Mouse (Mus musculus): Measurements from ENCODE around the gene Cntnap1. TPM values are rescaled to one million over a fixed set of nuclear protein-coding genes. Genes with fewer than 3 reads are reported as not detected.

Cntnap1 gene
- polyA plus RNA-seq, 1 experiment from 2014 or later = 3.8 TPM

- Histone ChIP-seq H3K4me3 (peak overlapping the region; percentile 5; the same call in 1 of the 2 replicates), H3K4me2 (peak overlapping the region; percentile 38), H3K4me1 (peaks cover 8% of the 10 kb centered on the region), H3K36me3 (replicated peaks) (no peaks in the 10 kb centered on the region), H3K9me3 (no peaks in the 10 kb centered on the region), H3K9ac (peak overlapping the region; percentile 6; the same call in 1 of the 2 replicates), H3K27me3 (replicated peaks) (no peaks in the 10 kb centered on the region), H3K27ac (0 out of 2 replicates have a peak overlapping the region, but pooled peaks have one; percentile 28)
- ATAC-seq (replicated peaks) = peak; percentile 42; the same call in 1 of the 2 replicates
- 23% methylated on average over 15 of the region's 15 CpGs for WGBS
These were observed 31.7 kb upstream of the Cntnap1 start for GRCm38 (mm10) chr11:101138536-101139181.

GRCm38 (mm10) chr11:101140164-101140819 is 30.0 kb upstream of the Cntnap1 start:
- H3K4me1 ChIP-seq = peaks cover 13% of the 10 kb centered on the region
- peak overlapping the region; percentile 42; the same call in 1 of the 2 replicates for H3K27ac ChIP-seq
- H3K9ac ChIP-seq = no peak overlapping the region
- H3K27me3 ChIP-seq (replicated peaks) = no peaks in the 10 kb centered on the region
- no peaks in the 10 kb centered on the region for H3K36me3 ChIP-seq (replicated peaks)
- H3K4me3 ChIP-seq = peak overlapping the region; percentile 20
- no peaks in the 10 kb centered on the region for H3K9me3 ChIP-seq
- no peak for ATAC-seq (replicated peaks)
- 56% methylated on average over 27 of the region's 27 CpGs for WGBS
- peak overlapping the region; percentile 50 for H3K4me2 ChIP-seq

GRCm38 (mm10) chr11:101141088-101141487 is 29.2 kb upstream of the Cntnap1 start:
- no peaks in the 10 kb centered on the region for H3K9me3 ChIP-seq
- H3K4me2 ChIP-seq = no peak overlapping the region
- H3K9ac ChIP-seq = no peak overlapping the region
- no peak overlapping the region for H3K4me3 ChIP-seq
- no peak overlapping the region for H3K27ac ChIP-seq
- no peaks in the 10 kb centered on the region for H3K27me3 ChIP-seq (replicated peaks)
- H3K4me1 ChIP-seq = peaks cover 17% of the 10 kb centered on the region
- no peak for ATAC-seq (replicated peaks)
- H3K36me3 ChIP-seq (replicated peaks) = no peaks in the 10 kb centered on the region
- WGBS = 82% methylated on average over 8 of the region's 8 CpGs

GRCm38 (mm10) chr11:101142215-101142967 is 27.9 kb upstream of the Cntnap1 start:
- H3K4me1 ChIP-seq = peaks cover 25% of the 10 kb centered on the region
- H3K27me3 ChIP-seq (replicated peaks) = no peaks in the 10 kb centered on the region
- H3K9me3 ChIP-seq = no peaks in the 10 kb centered on the region
- H3K36me3 ChIP-seq (replicated peaks) = no peaks in the 10 kb centered on the region
- 93% methylated on average over 10 of the region's 10 CpGs for WGBS
- no peak overlapping the region for H3K27ac ChIP-seq
- no peak overlapping the region for H3K4me3 ChIP-seq
- ATAC-seq (replicated peaks) = no peak
- no peak overlapping the region for H3K9ac ChIP-seq
- no peak overlapping the region for H3K4me2 ChIP-seq

- Histone ChIP-seq H3K4me2 (peak overlapping the region; percentile 56), H3K36me3 (replicated peaks) (no peaks in the 10 kb centered on the region), H3K9ac (peak overlapping the region; percentile 34; the same call in 1 of the 2 replicates), H3K27me3 (replicated peaks) (no peaks in the 10 kb centered on the region), H3K4me1 (peaks cover 24% of the 10 kb centered on the region), H3K9me3 (no peaks in the 10 kb centered on the region), H3K4me3 (peak overlapping the region; percentile 29), H3K27ac (peak overlapping the region; percentile 75)
- peak; percentile 77 for ATAC-seq (replicated peaks)
- WGBS = 19% methylated on average over 19 of the region's 19 CpGs
These were observed 26.7 kb upstream of the Cntnap1 start for GRCm38 (mm10) chr11:101143338-101144225.

GRCm38 (mm10) chr11:101146377-101146776 is 23.9 kb upstream of the Cntnap1 start:
- 13% methylated on average over 10 of the region's 10 CpGs for WGBS
- no peak overlapping the region for H3K4me3 ChIP-seq
- peak overlapping the region; percentile 67 for H3K27ac ChIP-seq
- peak overlapping the region; percentile 9 for H3K4me2 ChIP-seq
- no peaks in the 10 kb centered on the region for H3K9me3 ChIP-seq
- no peaks in the 10 kb centered on the region for H3K27me3 ChIP-seq (replicated peaks)
- peak; percentile 73 for ATAC-seq (replicated peaks)
- H3K9ac ChIP-seq = no peak overlapping the region
- H3K36me3 ChIP-seq (replicated peaks) = no peaks in the 10 kb centered on the region
- H3K4me1 ChIP-seq = peaks cover 20% of the 10 kb centered on the region

- 72% methylated on average over 10 of the region's 10 CpGs for WGBS
- H3K27ac ChIP-seq = no peak overlapping the region
- H3K27me3 ChIP-seq (replicated peaks) = no peaks in the 10 kb centered on the region
- H3K4me3 ChIP-seq = no peak overlapping the region
- H3K9ac ChIP-seq = no peak overlapping the region
- no peak overlapping the region for H3K4me2 ChIP-seq
- peaks cover 16% of the 10 kb centered on the region for H3K4me1 ChIP-seq
- H3K9me3 ChIP-seq = no peaks in the 10 kb centered on the region
- ATAC-seq (replicated peaks) = no peak
- no peaks in the 10 kb centered on the region for H3K36me3 ChIP-seq (replicated peaks)
These were observed 21.6 kb upstream of the Cntnap1 start for GRCm38 (mm10) chr11:101148751-101149150.

- Histone ChIP-seq H3K9ac (no peak overlapping the region), H3K9me3 (no peaks in the 10 kb centered on the region), H3K27me3 (replicated peaks) (no peaks in the 10 kb centered on the region), H3K4me2 (no peak overlapping the region), H3K36me3 (replicated peaks) (no peaks in the 10 kb centered on the region), H3K4me1 (peaks cover 12% of the 10 kb centered on the region), H3K27ac (0 out of 2 replicates have a peak overlapping the region, but pooled peaks have one; percentile 14), H3K4me3 (no peak overlapping the region)
- 55% methylated on average over 9 of the region's 9 CpGs for WGBS
- no peak for ATAC-seq (replicated peaks)
These were observed 20.9 kb upstream of the Cntnap1 start for GRCm38 (mm10) chr11:101149178-101150105.

- peaks cover 21% of the 10 kb centered on the region for H3K4me1 ChIP-seq
- WGBS = 51% methylated on average over 2 of the region's 2 CpGs
- no peak overlapping the region for H3K27ac ChIP-seq
- H3K9me3 ChIP-seq = no peaks in the 10 kb centered on the region
- no peak overlapping the region for H3K4me3 ChIP-seq
- no peak overlapping the region for H3K9ac ChIP-seq
- H3K36me3 ChIP-seq (replicated peaks) = no peaks in the 10 kb centered on the region
- no peaks in the 10 kb centered on the region for H3K27me3 ChIP-seq (replicated peaks)
- ATAC-seq (replicated peaks) = no peak
- no peak overlapping the region for H3K4me2 ChIP-seq
These were observed 19.3 kb upstream of the Cntnap1 start for GRCm38 (mm10) chr11:101151063-101151462.

- Histone ChIP-seq H3K27me3 (replicated peaks) (no peaks in the 10 kb centered on the region), H3K36me3 (replicated peaks) (no peaks in the 10 kb centered on the region), H3K9ac (no peak overlapping the region), H3K4me2 (no peak overlapping the region), H3K4me3 (no peak overlapping the region), H3K9me3 (no peaks in the 10 kb centered on the region), H3K27ac (no peak overlapping the region), H3K4me1 (peaks cover 19% of the 10 kb centered on the region)
- no peak for ATAC-seq (replicated peaks)
- 88% methylated on average over 1 of the region's 1 CpGs for WGBS
These were observed 17.5 kb upstream of the Cntnap1 start for GRCm38 (mm10) chr11:101152825-101153224.

GRCm38 (mm10) chr11:101154648-101155047 is 15.7 kb upstream of the Cntnap1 start:
- no peak overlapping the region for H3K9ac ChIP-seq
- H3K4me1 ChIP-seq = peaks cover 19% of the 10 kb centered on the region
- no peak overlapping the region for H3K4me2 ChIP-seq
- no peak overlapping the region for H3K27ac ChIP-seq
- no peaks in the 10 kb centered on the region for H3K36me3 ChIP-seq (replicated peaks)
- no peak for ATAC-seq (replicated peaks)
- 0 out of 2 replicates have a peak, but pooled peaks cover 3% of the 10 kb centered on the region for H3K27me3 ChIP-seq (replicated peaks)
- no peaks in the 10 kb centered on the region for H3K9me3 ChIP-seq
- no peak overlapping the region for H3K4me3 ChIP-seq
